Mouse (Mus musculus) embryo, embryonic 10.5 days (tissue): ENCODE measurements around the gene Ppp4r4.
A peak's percentile ranks its signal among the peaks of the same experiment; 100 is the strongest.
"Not testable (repeated sequence)": the region's sequence is repeated elsewhere in the genome, so short reads cannot be mapped to it uniquely, and the experiment has no call there.

Source experiments
- DNase-seq: peaks from one replicate; pipeline ENCODE4 v3.0.0-alpha.2; 2015; ENCODE audit warnings: low spot score

The Ppp4r4 gene

DNA sequence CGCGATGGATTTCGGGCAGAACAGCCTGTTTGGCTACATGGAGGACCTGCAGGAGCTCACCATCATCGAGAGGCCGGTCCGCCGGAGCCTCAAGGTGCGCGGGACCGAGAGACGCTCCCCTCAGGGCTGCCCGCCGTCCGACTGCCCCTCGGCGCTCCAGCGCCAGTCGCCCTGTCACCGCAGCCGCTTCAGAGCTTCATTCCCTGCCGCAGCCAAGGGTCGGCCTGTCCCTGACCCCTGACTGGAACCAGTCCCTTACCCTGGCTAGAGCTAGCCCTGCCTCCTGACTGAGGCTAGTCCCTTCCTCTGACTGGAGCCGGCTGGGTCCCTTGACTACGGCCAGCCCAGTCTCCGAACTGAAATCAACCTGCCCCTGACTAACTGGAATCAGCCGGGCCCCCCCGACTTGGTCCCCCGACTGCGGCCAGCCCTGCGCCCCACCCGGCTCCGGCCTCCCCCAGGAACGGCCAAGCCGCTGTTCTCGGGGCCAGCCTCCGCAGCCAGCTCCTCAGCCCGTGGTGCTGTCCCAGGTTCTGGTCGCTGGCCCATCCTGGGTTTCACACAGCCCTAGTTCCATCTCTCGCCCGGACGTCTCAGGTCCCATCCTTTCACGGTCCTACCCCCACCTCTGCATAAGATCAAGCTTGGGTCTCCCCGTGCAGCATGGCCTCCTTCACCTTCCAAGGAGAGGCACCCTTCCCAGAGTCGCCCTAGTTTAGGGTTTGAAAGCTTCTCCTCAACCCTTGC is 739 bp downstream of the Ppp4r4 start:
- peak; percentile 47 for DNase-seq

GRCm38 (mm10) chr12:103540429-103540828 is 8.3 kb downstream of the Ppp4r4 start:
- DNase-seq, result no peak

GRCm38 (mm10) chr12:103543351-103543750 is 11.3 kb downstream of the Ppp4r4 start:
- DNase-seq, result no peak

DNA sequence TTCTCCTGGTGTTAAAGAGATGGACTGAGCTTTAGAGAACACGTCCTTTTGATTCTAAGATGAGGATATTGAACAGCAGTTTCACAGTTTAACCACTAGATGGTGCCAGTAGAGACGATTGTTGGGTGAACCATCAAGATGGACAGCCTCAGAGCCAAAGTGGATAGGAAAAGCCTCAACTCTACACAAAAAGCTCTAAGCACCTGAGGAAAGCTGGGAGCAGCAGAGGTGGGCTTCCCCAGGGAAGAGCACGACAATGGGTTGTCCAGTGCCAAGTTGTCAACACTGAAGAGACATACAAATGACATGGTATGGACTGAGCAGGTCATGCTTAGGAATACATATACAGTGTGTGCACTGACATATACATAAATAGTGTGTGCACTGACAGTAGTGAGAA is 12.1 kb downstream of the Ppp4r4 start:
- peak; percentile 81 for DNase-seq

- DNase-seq, result no peak
Observed at GRCm38 (mm10) chr12:103547438-103547837, 15.4 kb downstream of the Ppp4r4 start.

GRCm38 (mm10) chr12:103548526-103548925 is 16.4 kb downstream of the Ppp4r4 start:
- no peak for DNase-seq

GRCm38 (mm10) chr12:103550047-103550446 is 18.0 kb downstream of the Ppp4r4 start:
- no peak for DNase-seq

DNA sequence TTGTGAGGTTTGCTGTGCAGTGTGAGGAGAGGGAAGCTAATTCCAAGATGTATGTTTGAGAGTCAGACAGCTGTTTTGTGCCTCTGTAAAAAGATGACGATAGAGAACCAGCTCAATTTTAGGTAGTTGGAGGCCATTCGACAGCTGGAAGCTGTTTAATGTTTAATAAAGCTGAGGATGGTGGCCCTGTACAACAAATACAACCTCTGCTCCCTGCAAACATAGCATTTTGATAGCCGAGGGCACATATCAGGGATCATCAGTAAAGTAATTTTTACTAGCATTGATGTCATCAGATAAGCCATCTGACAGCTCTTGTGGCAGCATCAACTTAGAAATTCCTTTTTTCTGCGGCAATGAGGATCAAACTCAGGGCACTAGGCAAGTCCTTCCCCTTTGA is 19.3 kb downstream of the Ppp4r4 start:
- DNase-seq, result no peak

- DNase-seq, result no peak
Observed at GRCm38 (mm10) chr12:103552506-103552905, 20.4 kb downstream of the Ppp4r4 start.

GRCm38 (mm10) chr12:103553497-103553896 is 21.4 kb downstream of the Ppp4r4 start:
- no peak for DNase-seq

DNA sequence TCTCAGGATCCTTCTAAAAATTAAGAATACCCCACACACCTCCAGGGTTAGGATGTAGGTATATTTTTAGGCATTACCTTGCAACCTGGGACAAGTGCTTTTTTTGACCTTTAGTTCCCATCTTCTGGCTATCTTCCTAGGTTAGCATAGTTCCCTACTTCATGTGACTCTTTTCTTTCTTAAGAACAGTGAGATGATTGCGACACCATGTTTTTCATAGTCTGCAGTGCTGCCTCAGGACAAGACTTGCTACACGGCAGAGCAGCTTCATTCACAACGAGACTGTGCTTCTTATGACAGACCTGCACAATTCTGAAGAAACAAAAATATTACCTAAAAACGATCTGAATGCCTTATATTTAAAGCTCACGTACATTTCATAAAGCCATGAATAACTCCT is 24.8 kb downstream of the Ppp4r4 start:
- no peak for DNase-seq

GRCm38 (mm10) chr12:103564726-103565125 is 32.6 kb downstream of the Ppp4r4 start:
- DNase-seq, result no peak

DNA sequence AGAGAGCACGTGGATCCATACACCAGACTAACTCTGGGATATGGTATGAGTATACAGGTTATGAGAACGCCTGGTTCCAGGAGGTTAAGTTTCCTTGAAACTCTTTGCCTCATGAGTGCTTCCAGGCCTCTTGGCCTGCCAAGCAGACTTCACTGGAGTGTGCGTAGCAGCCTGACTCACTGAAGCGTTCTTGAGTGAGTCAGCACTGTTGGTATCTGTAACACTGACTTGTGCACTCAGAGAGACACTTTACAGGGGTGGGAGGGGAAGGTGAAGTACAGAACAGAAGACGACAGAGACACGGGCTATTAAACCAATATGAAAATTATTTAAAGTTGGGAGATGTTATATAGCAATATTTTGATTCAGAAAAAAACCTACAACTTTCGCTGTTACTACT is 33.1 kb downstream of the Ppp4r4 start:
- DNase-seq, result no peak

DNA sequence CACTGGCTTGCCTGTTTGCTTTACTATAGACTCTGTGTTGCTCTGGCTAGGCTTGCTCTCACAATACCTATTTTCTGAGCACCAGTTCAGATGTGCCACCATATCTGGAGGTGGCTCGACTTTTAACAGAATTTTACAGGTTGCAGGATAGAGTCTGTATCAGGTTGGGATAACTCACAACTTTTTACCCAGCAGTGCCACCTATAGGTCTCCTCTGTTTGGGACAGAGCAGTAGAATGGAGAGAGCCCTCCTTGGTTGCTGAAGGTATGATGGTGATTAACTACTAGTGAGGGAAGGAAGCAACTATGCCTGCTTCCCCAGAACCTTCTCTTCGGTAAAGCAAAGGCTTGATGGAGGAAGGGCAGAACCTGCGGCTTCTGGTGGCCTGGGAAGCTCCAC is 35.0 kb downstream of the Ppp4r4 start:
- DNase-seq, result peak; percentile 14

- DNase-seq, result no peak
Observed at GRCm38 (mm10) chr12:103569690-103570089, 37.6 kb downstream of the Ppp4r4 start.

DNA sequence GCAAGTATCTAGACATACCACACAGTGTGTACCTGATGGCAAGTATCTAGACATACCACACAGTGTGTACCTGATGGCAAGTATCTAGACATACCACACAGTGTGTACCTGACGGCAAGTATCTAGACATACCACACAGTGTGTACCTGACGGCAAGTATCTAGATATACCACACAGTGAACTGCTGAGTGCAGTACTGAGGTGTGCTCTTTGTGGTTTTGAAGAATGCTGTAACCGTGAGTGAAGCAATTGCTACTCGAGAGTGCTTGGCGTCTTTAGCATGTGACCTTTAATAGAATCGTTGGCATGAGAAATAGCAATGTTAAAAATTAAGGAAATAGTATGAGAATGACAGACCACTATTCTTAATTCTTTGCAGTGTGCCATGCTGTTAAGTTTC is 46.1 kb downstream of the Ppp4r4 start:
- DNase-seq, result not testable (repeated sequence)

DNA sequence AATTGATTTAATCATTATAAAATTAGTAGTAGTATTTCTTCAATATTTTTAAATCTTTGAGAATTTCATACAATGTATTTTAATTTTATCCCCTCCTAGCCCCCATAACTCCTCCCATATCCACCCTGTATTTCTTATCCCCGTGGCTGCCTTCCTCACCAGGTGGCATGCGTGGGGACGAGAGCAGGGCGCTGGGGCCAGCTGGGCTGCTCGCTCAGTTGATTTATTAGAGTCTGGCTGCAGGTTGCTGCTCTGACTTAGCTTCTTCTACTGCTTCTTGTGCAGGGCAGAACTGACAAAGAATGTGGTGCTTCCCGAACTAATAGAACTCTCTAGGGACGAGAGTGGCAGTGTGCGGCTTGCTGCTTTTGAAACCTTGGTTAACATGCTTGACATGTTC is 51.7 kb downstream of the Ppp4r4 start:
- DNase-seq, result no peak

DNA sequence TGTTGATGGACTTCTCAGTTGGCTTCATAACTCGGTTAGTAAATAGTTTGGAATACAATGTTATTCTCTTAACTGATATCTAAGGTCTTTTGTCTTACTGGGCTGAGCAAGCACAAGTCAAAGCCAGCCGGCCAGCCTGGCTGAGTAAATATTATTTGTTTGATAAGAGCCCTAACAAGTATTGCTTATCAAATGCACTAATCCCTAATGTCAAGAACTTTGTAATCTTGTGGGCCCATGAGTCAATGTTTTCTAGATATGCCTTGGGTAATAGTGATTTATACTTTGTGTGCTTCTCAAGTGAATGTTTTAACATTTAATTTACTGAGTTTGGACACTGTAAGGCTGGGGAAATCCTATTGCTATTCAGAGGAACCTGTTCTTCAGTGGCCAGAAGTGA is 66.3 kb downstream of the Ppp4r4 start:
- no peak for DNase-seq

GRCm38 (mm10) chr12:103600364-103600763 is 68.3 kb downstream of the Ppp4r4 start:
- no peak for DNase-seq

DNA sequence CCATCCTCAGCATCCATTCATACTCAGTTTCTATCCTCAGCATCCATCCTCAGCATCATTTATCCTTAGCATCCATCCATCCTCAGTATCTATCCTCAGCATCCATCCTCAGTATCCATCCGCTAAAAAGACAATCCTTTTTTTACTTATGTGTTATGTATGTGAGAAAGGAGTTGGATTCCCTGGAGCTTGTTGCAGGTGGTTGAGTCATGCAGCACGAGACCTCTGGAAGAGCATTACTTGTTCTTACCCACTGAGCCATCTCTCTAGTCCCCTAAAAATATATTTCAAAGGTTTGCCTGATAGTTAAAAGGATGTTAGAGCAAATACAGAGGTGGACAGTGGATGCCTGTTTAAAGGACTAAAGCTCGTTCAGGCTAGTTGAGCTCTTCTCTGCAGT is 69.8 kb downstream of the Ppp4r4 start:
- peak; percentile 10 for DNase-seq

GRCm38 (mm10) chr12:103615141-103615540 is 83.1 kb downstream of the Ppp4r4 start:
- no peak for DNase-seq

DNA sequence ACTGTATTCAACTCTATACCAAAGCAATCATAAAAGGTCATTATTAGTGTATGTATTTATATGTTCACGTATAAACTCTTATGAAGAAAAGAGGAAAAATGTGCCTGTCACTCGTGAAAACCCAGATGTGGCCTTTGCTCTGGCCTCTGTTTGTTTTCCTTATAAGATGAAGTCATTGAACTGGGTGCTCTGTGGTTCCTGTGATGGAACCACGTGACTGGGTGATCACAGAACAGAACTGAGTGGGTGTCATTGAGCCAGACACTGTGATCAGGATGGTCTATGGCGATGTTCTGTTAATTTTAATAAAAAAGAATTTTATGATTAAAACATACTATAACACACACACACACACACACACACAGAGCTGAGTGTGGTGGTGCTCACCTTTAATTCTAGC is 83.7 kb downstream of the Ppp4r4 start:
- no peak for DNase-seq

GRCm38 (mm10) chr12:103616860-103617261 is 84.8 kb downstream of the Ppp4r4 start:
- no peak for DNase-seq

GRCm38 (mm10) chr12:103631203-103631612 is 99.1 kb downstream of the Ppp4r4 start, which contains the start of gene Serpina10:
Serpina10 (minus strand) TSS chr12:103631444.
- DNase-seq, result no peak
